Mouse (Mus musculus) mesoderm, embryonic 11.5 days (tissue): ENCODE results near the gene Pcdh17.

ENCODE experiments used
- DNase-seq: peaks from one replicate; pipeline ENCODE4 v3.0.0-alpha.2; 2012; ENCODE audit warnings: low read depth, low spot score

Pcdh17 gene

DNA sequence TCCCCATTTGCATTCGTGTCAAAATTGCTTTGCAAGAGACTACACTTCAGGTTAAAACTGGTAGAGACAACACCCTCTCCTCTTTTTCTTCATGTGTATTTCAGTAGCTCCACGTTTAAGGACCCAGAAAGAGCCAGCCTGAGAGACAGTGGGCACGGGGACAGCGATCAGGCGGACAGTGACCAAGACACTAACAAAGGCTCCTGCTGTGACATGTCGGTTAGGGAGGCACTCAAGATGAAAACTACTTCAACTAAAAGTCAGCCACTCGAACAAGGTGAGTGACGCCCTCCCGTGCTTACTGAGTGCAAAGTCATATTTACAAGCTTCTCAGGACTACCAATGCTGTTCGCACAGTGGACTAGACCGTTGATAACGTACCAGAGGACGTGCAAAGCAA, 34.0 kb downstream of the Pcdh17 start:
- no peak for DNase-seq

DNA sequence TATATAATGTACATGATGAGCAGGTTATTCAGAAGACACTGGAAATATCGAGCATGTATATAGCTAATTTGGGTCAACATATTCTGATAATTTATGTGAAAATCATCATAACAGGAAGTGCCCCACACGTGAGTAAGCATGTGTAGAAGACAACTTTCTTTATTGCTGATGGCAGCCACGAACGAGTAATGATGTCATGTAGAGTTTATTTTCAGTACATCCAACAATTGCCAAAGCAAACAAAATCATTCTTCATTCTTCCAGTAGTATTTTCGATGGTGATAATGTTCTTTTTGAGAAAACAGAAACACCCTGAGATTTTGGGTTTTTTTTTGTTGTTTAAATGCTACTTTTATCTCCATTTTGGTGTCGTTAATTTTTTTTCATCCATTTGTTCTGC, 37.2 kb downstream of the Pcdh17 start:
- DNase-seq = no peak

- DNase-seq = no peak
Observed at GRCm38 (mm10) chr14:84484350-84484749, 41.0 kb downstream of the Pcdh17 start.

GRCm38 (mm10) chr14:84511010-84511409, 67.6 kb downstream of the Pcdh17 start:
- DNase-seq = no peak

DNA sequence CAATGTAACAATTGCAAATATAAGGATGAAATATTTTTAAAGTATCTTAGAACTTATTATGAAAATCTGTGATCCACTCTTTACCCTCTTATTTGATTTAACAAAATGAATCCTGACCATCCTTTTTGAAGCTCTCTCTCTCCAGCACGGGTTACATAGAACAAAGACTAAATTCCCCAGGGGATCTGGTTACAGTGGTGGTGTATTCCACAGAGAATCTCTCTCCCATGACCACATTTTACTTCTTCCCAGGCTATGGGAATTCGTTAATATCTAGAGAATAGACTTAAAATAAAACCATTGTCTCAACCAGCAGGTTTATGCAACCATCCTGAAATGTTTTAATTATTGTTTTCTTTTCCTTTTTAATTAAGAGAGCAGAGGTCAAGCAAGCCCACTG, 89.0 kb downstream of the Pcdh17 start:
- no peak for DNase-seq

DNA sequence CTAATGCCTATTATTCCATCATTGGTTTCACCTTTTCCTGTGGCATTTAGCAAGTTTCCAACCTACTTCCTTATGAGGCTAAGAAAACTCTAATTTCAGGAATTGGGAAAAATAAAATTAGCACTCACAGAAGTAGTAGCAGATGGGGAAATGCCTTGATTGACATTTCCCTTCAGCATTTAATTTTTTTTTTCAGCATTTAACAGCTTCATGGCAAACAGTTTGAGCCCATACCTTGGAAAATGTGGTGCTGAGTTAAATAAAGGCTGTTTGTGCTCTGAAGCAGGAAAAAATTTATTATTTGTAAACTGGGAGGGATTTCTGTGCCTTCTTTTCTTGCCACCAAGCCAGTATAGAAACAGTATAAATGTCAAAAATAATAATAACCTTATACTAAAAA, 91.9 kb downstream of the Pcdh17 start:
- DNase-seq = no peak

DNA sequence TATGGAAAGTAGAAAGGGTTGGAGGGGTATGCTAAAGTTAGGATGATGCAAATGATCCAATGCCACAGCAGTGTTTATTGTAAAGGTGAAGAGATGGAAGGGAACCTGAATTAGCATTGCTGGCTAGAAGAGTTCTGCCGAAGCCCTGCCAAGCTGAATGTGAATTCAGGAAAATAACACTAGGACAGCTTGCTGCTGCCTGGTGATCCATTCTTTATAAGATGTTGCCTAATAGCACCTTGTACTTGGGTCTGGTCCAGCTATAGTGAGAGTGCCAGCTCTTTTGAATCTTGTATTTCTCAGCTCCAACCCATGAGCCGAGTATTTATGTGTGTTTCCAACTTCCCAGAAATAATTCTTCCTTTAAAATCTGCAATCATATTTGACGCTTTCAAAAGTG, 98.5 kb downstream of the Pcdh17 start:
- DNase-seq = no peak

DNA sequence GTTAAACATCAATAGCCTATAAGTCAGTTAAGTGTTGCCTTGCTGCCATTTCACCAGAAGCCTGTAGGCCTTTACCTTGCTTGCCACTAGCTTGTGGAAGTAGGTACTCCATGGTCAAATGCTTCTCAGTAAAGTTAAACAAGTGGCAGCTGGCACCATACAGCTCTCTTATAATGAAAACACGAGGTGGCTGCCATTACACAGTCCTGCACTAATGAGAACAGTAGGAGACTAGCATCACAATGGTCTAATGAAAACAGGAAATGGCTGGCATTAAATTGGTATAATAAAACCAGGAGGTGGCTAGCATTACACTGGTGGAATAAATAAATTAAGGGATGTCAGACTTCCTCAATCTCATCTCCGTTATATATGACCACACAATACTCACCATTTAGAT, 102.6 kb downstream of the Pcdh17 start:
- no peak for DNase-seq

DNA sequence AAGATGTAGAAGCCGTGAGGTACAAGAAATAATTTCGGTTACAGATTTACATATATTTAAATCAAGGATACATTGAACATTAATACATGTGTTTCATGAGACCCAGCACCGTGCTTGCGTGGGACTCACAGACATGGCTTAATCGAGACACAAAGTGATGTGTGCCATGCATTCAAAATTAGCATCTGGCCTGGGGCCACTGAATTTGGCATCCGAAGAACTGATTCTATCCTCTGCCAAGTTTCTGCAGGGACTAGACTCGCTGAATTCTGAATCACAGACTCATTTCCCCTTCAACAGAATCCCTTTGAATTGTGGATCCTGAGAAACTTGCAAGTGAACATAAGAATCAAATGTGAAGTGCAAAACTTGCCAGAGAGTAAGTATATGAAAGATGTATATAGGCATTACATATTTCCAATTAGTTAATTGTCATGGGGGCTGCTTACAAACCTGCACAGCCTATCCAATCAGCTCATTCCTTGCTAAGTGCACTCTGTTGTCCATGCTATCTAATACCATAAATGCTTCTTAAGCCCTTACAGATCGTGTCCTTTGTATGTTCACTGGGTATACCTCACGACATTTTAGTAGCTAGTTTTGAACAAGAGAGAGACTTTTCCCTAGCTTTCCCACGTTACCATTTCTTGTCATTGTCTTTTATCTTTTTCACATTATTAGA, 104.3 kb downstream of the Pcdh17 start:
- no peak for DNase-seq

- no peak for DNase-seq
Observed at GRCm38 (mm10) chr14:84551546-84551945, 108.2 kb downstream of the Pcdh17 start.

DNA sequence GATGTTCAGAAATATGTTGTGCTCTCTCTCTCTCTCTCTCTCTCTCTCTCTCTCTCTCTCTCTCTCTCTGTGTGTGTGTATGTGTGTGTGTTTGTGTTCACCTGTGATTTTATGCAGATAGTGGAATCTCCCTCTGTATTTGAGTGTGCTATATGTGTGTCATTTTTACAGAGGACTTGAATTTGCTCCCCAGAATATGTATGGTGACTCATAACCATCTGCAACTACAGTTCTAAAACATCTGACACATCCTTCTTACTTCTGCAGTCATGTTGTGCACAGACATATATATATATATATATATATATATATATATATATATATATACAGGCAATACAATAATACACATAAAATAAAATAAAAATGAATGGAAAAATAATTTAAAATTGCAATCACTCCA, 127.7 kb downstream of the Pcdh17 start:
- DNase-seq = no peak
